Mouse (Mus musculus) liver (tissue): ENCODE measurements around the gene Atp5k.
A peak's percentile ranks its signal among the peaks of the same experiment; 100 is the strongest.

ENCODE experiments used
- DNase-seq: peaks from one replicate; pipeline ENCODE4 v3.0.0-alpha.2; 2020; ENCODE audit warnings: mixed read lengths

Gene Atp5k

DNA sequence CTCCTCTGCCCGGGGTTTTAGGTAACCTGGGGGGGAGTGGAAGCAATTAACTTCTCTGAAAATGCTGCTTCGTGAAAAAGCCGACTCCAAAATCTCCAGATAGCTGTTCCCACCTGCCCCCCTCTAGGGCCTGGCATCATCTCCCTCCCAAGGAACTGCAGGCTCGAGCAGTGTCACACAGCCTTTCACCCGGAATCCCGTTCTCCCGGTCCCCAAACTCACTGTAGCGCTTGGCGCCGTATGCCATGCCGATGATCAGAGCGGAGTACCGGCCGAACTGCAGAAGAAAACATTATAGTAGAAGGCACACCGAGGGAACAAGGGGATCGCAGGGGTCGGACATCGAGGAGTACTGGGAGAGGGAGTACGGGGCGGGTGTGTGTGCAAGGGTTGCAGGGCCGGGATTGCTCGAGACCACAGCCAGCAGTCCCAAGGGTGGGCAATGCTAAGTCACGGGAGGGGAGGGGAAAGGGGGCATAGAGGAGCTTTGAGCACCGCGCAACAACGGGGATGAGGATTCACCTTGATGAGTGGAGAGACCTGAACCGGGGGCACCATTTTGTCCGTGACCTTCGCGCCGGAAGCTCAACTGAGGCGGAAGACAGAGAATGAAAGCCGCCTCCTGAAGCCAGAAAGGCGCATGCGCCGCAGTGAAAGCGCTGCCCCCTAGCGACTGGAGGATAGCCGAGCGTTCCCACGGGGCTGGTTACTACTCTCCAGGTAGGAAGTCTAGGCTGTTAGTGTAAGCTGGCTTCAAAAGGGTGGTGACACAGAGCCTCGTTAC is at the start of gene Atp5k:
Gene Atp5k, minus strand, starts transcription at position 645 of the 784 bp plus-strand sequence.
- peak; percentile 93 for DNase-seq

DNA sequence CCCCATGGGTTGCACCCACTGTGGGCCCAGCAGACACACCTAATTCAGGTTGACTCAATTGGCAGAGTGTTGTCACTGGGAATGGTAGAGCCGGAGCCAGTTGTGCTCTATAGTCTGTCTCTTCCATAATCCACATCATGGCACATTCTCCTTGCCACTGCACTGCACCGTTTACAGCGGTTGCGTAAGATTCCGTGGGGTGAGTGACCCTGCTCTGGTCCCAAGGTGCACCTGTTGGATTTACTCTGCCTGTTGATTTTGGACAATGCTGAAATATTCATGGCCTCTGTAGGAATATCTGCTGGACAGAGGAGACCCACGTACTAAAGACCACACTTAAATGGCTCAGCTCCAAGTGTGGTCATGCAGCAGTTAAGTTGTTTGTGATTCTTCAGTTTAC is 48.8 kb upstream of the Atp5k start:
- DNase-seq: no peak

DNA sequence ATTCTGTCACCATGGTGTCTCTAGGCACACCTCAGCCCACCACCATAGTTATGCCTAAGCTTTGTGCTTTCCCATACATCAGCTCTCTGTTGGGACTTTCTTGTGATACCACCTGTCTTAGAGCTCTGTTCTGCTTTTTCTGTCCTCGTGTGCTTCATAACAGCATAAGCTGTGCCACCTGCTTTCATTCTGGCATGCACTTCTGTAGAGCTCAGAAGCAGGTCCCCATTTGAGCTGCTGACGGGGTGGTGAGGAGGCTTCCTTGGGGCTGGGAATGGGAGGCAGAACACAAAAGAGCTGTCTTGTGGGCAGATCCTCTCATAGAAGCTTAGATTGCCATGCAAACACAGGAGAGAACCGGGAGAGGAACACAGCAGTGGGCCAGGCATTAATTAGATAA is 41.7 kb upstream of the Atp5k start:
- DNase-seq: no peak

DNA sequence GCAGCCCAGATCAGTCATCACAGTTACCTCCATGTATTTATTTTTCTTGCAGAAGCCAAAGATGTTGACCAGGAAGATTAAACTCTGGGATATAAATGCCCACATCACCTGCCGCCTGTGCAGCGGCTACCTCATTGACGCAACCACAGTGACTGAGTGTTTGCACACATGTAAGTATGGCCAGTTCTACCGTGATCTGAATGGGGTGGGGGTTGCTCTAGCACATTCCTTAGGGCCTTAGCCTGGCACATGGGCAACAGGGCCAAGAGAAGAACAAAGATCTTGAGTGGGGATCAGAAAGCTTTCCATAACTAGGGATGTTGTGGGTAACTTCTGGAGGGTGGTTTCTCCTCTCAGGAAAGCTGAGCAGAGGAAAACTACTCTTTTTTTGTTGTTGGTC is 39.5 kb upstream of the Atp5k start:
- no peak for DNase-seq

DNA sequence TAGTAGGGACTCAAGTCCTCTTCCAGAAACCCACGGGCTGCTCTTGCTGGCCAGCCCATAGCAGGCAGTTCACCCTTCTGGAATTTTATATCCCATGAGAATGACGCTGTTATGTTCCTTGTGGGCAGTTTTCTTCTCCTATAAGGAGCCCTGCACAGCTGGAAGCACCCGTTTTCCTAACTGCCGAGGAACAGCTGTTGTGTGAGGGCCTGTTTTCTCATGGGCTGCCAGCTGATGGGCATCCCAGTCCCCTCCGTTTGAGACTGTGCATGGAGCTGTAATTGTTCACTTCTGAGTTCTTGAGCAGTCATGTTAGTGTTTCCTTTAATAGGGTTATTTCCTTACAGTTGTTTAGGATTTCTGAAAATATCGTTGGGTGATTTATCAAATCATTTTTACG is 35.4 kb upstream of the Atp5k start:
- DNase-seq: no peak

DNA sequence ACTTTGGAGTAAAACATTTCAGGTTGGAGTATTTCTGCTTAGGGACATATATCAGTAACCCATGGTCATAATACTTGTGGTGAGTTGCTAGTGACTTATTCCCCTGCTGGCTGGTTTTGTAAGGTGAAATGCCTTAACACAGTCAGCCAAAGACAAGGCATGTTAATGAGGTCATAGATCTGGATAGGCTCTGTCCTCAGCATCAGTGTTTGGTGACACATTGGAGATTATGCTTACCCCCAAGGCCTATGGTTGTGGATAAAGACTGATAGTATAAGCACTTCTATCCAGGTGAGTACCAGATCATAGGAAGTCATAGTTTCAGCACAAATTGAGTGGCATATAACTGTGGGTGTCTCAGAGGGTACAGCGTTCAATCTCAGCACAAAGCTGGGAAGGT is 32.4 kb upstream of the Atp5k start:
- DNase-seq: no peak

DNA sequence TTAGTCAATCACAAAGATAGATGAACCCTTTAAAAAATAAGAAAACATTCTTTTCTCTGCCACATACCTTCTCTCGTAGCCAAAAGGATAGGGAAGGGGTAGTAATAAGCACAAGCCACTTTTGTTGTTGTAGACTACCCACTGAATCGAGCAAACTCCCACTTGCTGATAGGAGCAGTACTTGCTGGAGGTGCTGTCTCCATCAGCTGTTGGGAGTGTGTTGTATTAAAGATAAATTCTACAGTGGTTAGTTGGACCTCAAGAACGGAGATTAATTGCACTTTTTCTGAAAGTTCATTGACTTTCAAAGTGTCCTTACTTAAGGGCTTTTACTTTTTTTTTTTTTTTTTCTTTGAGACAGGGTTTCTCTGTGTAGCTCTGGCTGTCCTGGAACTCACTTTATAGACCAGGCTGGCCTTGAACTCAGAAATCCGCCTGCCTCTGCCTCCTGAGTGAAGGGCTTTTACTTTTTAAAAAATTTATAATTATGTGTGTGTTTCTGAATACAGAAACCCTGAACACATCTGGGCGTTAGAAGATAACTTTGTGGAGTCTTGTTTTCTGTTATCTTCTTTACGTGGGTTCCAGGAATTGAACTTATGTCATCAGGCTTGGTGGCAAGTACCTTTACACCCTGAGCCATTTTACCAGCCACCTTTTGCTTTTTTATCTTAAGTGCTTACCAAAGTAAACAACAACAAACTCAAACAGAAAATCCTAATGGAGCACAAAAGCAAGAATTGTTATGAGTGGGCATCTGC is 31.1 kb upstream of the Atp5k start:
- DNase-seq: peak; percentile 31

DNA sequence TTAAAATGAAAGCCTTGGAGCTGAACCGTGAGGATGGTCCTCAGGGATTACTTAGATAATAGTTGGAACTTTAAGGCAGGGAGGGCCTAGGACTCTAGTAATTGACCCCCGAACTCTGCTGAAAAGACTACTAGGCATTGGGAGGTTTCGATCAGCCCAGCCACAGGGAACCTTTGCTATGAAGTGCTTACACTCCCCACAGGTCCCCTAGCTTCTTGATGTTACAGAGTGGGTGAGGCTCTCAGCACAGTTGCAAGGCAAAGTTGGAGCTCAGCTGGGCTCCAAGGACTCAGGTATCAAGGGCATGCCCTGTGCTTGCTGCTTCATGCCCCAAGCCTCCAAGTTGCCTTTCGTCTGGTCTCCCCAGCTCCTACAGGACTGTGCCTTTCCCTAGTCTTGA is 28.2 kb upstream of the Atp5k start:
- DNase-seq: peak; percentile 10

DNA sequence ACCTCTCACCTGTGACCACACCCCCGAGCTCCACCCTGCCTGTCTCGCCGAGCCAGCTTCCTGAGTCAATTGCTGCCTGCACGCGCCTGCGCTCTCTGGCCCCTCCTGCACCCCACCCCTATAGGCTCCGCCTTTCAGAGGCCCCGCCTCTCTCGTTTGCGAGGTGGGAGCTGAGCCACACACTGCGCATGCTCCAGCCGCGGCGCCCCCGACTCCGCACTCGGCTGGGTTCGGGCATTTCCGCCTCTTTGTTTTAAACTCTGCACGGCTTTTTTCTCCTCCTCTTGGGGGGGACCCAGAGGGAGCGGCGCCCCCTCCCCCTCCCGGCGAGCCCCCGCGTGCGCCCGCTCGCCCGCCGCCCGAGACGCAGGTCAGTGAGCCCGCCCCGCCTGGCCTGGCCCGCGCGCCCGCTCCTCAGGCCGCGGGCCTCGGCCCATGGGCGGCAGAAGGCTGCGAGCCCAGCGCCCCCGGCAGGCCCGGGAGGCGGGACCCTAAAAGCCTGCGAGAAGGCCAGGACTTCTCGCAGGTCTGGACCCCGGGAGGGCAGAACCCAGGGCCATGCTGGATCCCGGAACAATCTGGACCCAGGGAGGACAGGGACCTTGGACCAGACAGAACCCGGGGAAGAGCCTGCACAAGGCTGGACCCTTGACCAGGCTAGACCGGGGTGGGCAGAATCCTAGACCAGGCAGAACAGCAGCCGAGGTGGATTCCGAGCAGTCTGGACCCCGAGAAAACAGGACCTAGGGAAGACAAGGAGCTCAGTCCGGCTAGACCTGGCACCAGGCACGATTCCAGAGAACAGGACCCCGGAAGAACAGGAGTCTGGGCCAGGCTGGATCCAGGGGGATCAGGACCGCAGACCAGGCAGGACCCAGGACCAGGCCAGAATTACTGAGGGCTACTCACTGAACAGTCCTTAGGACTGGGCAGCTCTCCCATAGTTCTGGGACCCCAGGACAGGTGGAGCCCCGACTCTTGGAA is 27.1 kb upstream of the Atp5k start, which contains the start of gene Pcgf3:
Gene Pcgf3, plus strand, starts transcription at position 151 of the 984 bp plus-strand sequence.
- DNase-seq: peak; percentile 99

DNA sequence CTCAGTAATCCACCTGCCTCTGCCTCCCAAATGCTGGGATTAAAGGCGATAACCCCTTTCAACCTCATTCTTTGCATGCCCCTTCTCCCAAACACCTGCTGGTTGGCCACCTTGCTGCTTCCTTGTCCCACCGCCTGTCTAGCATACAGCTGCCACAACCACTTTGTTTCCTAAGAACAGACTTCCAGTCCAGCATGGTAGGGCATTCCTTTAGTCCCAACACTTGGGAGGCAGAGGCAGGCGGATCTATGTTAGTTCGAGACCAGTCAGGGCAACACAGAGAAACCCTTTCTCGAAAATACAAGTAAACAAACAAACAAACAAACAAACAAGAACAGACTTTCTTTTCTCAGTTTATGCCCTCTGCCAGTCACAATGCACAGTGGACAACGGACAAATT is 26.2 kb upstream of the Atp5k start:
- DNase-seq: no peak

DNA sequence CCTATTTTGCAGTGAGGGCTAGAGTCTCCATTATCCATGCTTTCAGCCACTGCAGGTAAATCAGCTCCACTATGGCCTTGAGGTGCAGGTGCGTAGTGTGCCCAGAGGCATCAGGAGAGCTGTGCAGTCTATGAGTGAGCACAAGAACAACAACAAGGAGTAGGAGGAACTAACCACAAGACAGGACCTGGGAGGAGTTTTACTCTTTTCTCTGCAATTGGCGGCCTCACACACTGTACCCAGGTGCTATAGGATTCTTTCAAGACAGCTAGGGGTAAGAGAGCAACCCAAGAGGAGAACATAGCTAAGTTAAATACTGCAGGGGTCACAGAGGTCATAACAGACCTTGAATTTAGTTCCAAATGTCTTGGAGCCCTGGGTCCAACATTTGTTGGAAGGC is 24.5 kb upstream of the Atp5k start:
- no peak for DNase-seq

DNA sequence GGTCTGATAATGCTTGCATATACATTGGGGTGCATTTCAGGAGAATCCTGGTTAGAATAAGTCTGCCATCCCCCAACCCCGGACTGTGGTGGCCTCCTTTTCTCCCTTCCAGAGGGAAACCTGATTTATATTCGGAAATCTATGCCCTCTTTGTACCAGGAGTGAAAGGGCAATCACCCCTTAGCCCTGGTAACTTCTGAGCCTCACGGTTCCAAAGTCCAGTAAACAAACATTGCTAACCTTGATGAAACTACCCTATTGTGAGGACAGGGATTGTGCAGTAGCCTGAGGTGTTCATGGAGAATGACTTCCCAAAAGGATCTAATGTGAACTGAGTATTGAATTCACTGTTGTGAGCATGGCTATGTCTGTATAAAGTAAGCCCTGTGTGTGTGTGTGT is 19.8 kb upstream of the Atp5k start:
- DNase-seq: no peak

DNA sequence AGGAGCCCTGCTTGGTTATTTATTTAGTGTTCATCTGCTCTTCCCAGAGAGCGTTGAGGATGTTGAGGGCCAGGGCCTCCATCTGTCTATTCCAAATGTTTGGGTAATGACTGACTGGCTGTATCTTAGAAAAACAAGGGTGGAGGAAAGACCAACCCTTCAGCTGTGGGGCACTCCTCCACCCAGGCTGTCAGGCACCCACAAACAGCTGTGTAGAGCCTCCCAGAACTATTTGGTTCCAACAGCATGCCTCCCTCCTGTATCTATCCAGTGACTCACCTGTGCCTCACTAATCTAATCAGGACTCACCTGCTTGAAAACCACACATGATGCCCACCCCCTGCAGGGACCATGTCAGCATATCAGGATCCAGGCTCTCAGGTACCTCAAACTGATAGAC is 18.2 kb upstream of the Atp5k start:
- DNase-seq: no peak

DNA sequence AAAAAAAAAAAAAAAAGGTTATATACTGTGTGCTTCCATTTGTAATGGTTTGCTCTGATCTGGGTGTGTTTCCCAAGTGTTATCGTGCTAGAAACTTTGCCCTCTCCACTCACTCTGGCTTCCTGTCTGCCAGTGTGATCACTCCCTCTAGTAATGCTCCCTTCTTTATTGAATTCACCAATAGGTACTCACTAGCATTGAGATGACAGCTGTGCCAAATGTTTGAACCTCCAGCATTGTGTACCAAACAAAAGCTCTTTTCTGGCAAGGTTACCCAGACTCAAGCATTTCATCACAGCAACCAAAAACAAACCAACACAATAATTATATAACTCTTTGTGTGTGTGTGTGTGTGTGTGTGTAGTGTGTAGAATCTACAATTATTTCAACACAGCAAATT is 17.4 kb upstream of the Atp5k start:
- DNase-seq: no peak

DNA sequence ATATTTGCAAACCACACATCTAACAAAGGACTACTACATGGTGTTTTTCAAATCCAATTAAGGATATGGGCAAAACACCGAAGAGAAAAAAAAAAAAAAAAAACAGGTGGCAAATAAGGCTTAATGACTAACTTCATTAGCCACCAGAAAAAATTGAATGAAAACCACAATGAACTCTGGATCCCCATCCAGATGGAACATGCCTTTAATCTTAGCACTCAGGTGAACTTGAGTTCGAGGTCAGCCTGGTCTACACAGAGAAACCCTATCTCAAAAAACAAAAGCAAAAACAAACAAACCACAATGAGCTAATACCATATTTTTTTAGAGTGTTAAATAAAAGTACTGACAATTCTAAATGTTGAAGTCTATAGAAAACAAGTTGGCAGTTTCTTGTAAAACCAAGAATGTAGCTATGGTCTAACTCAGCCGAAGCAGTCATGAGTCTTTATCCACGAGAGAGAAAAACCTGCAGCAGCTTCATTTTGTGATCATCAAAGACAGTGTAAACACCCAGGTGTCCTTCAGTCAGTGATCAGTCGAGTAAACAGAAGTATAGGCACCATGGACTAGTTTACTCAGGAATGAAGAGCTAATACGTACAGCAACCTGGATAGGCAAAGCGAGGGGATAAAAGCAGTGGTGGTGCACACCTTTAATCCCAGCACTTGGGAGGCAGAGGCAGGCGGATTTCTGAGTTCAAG is 16.7 kb upstream of the Atp5k start:
- DNase-seq: no peak

DNA sequence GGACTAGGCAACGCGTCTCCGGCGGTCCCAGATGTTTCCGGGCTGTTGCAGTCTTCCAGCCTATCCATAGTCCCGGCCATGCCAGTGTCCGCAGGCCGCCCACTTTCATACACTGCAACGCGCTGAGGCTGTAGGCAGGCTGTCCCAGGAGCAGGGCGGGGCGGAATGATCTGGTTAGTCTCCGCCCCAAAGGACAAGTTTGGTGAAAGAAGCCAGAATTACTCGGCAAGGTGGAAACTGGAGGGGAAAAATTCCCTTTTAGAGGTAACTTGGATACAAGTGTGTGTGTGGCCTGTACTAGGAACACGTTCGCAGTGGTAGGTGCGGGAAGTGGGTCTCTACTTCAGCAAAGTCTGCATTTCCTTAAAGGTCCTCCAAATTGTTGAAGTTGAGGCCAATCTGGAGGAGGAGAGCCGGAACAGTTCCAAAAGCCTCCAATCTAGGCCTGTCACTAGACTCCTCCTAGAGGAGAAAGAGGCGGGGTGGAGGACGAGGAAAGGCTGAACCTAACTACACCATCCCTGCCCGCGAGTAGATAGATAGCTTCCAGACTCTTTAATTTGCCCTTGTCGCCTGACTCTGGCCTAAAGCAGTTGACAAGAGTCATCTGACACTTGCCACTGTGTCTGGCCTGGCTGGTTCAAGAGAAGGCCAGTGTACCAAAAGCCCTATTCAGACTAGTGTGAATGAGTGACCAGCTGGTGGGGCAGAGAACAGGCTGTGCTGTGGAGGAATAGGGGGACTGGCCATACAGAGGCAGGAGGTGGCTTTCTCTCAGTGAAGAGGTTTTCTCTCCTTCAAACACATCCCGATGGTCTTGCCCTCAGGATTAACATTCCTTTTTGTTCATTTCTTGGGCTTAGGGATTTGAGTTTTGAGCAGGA is 14.8 kb upstream of the Atp5k start, which contains the start of gene Mfsd7a:
Gene Mfsd7a, minus strand, starts transcription at position 107 of the 884 bp plus-strand sequence.
- DNase-seq: peak; percentile 75

DNA sequence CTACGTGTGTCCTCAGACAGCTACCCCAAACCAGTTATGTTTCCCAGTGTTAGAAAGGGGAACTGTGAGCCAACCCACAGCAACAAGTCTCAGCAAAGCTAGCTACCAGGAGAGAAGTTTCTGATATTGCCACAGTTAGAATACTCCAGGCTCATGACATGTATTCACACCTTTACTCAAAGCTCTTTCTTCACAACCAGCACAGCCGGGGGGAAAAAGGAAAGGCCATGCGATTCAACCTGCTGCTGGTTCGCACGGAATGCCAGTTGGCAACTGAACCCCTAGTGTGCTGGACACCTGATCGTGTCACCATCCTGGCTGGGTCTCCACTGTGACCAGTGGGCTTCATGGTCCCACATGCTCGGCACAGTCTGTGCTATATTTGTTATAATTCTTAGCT is 13.6 kb upstream of the Atp5k start:
- no peak for DNase-seq

DNA sequence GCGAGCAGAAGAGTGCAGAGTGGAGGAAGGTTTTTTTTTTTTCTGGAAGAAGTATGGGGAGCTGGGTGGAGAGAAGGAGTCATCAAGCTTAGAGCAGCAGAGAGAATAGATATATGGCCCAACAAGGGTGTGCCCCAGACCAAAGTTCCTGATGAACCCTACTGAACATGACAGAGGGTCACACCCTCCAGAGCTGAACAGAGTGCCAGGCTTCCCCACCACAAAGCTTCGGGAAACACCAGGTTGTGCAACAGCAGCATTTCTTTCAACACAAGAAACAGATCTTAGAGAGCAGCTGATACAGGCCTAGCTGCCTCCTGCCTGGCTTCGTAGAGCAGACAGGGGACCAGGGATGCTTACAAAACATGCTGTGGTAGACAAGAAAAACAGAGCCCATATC is 12.7 kb upstream of the Atp5k start:
- no peak for DNase-seq

DNA sequence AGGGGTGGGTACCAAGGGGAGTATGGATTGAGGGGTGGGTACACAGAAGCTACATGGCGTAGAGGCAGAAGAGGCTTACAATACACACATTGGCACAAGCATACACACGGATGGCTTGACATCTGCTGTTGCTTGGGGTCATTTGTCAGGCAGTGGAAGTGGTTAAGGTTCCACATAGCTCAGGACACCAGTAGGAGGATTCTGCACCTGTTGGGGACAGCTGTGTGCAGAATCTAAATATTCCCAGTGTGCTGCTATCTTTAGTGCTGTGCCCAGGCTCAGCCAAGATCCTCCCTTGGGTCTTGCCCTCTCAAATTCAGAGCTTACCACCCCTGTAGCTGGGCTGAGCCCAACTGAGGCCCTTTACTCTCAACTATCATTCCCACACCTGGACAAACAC is 1.9 kb upstream of the Atp5k start:
- DNase-seq: no peak

DNA sequence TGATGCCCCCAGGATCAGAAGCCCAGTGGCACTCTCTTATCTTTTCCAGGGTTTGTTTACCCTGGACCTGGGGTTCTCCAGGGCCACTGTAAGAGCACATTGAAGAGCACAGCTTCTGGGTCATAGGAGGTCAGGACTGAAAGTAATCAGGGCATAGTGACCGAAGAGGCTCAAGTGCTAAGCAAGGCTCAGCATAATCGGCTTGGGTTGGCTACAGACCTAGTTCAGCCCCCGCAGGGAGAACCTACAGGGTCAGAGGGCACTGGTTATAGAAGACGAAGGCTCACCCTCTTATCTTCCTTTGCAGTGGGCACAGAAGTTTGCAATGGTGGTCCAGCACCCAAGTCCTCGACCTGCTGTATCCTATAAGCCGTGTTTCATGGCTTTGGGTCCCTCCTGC is 3.1 kb downstream of the Atp5k start:
- no peak for DNase-seq

DNA sequence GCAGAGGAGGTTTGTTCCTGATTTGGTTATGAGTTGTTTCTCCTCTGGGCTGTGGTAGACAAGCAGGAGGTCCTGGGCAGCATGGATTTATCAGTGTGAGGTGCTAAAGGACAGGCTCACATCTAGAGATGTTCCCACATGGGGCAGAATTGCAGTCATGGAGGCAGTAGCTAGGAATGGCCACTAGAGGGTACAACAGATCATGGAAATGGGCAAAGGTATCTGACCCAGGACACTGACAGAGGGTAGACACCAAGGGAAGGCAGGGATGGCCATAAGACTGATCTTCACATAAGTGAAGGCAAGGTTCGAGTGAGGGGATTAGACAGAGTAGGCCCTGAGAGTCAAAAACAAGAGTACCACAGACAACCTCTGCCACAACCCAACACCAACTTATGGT is 7.1 kb downstream of the Atp5k start:
- DNase-seq: peak; percentile 57
